Mouse (Mus musculus) ES-E14 (cell line): ENCODE results near the gene Nsun4. TPM values are rescaled to one million over a fixed set of nuclear protein-coding genes. Genes with fewer than 3 reads are reported as not detected.

Experiments
- DNase-seq: peaks from one replicate; pipeline ENCODE4 v3.0.0-alpha.2; 2013; ENCODE audit warnings: low read depth, low spot score
- H3K27ac ChIP-seq: 2 replicates; pipeline ENCODE4 v1.5.1; 2012; ENCODE audit warnings: low read depth, mild to moderate bottlenecking, low read length, moderate library complexity, mixed read lengths; ENCODE audit not compliant: poor library complexity, insufficient read depth, severe bottlenecking
- H3K36me3 ChIP-seq: 2 replicates; pipeline ENCODE4 v1.6.1; 2012; ENCODE audit warnings: mild to moderate bottlenecking, low read length, moderate library complexity, mixed read lengths; ENCODE audit not compliant: control insufficient read depth, poor library complexity, insufficient read depth, severe bottlenecking
- H3K4me1 ChIP-seq, 2 experiments: fragments of 150-350 bp in 1 of 2; sonication (generic) in 1 of 2; 2 replicates each; pipeline ENCODE4 v1.6.1; 2012; ENCODE audit warnings: low read length in 2 of 2, mild to moderate bottlenecking in 1 of 2, mixed read lengths in 1 of 2; ENCODE audit not compliant: control insufficient read depth in 2 of 2, insufficient read depth in 2 of 2, poor library complexity in 1 of 2
- H3K4me3 ChIP-seq, 2 experiments: fragments of 150-350 bp in 1 of 2; sonication (generic) in 1 of 2; 2 replicates each; pipeline ENCODE4 v1.5.1; 2012; ENCODE audit warnings: low read length in 2 of 2, low read depth in 1 of 2, mild to moderate bottlenecking in 1 of 2, mixed read lengths in 1 of 2; ENCODE audit not compliant: insufficient read depth in 1 of 2, poor library complexity in 1 of 2, severe bottlenecking in 1 of 2
- H3K9ac ChIP-seq: 2 replicates; pipeline ENCODE4 v1.6.1; 2012; ENCODE audit warnings: low read depth, mild to moderate bottlenecking, low read length, mixed read lengths; ENCODE audit not compliant: poor library complexity, insufficient read depth, severe bottlenecking
- H3K9me3 ChIP-seq: fragments of 150-350 bp; sonication (generic); 2 replicates; pipeline ENCODE4 v1.6.1; 2012; ENCODE audit warnings: low read depth, mild to moderate bottlenecking, low read length; ENCODE audit not compliant: control insufficient read depth, insufficient read depth
- CHD2 ChIP-seq: IDR thresholded peaks from 2 replicates; pipeline ENCODE4 v1.6.1; 2014; ENCODE audit warnings: mild to moderate bottlenecking, low read depth, low read length, inconsistent platforms
- HCFC1 ChIP-seq: IDR thresholded peaks from 2 replicates; pipeline ENCODE4 v1.6.1; 2012; ENCODE audit warnings: low read length, inconsistent platforms, borderline replicate concordance; ENCODE audit not compliant: insufficient read depth
- MAFK ChIP-seq: IDR thresholded peaks from 2 replicates; pipeline ENCODE4 v1.6.1; 2014; ENCODE audit warnings: mild to moderate bottlenecking, low read depth, low read length, inconsistent platforms; ENCODE audit not compliant: insufficient read depth
- ZC3H11A ChIP-seq: IDR thresholded peaks from 2 replicates; pipeline ENCODE4 v1.6.1; 2012; ENCODE audit warnings: low read depth, mild to moderate bottlenecking, inconsistent platforms, low read length, borderline replicate concordance
- ZNF384 ChIP-seq: IDR thresholded peaks from 2 replicates; pipeline ENCODE4 v1.6.1; 2012; ENCODE audit warnings: low read depth, low read length, inconsistent platforms
- in situ Hi-C, 2 experiments: fragments of 600-800 bp; cut with MboI; formaldehyde crosslinking; loops; one replicate each; pipeline ENCODE4 v1.15.1; 2025; ENCODE audit warnings: low sequenced_read_pairs in 2 of 2, inconsistent platforms in 1 of 2; ENCODE audit not compliant: unreplicated experiment in 2 of 2
- total RNA-seq: library from RNA; depleted of rRNA; stranded (reverse); fragments of 300-350 nt; gene quantifications from 2 replicates; pipeline ENCODE4 v1.2.3, GENCODE M21; 2012

Gene Nsun4
- total RNA-seq, 1 experiment: 24.8 TPM

DNA sequence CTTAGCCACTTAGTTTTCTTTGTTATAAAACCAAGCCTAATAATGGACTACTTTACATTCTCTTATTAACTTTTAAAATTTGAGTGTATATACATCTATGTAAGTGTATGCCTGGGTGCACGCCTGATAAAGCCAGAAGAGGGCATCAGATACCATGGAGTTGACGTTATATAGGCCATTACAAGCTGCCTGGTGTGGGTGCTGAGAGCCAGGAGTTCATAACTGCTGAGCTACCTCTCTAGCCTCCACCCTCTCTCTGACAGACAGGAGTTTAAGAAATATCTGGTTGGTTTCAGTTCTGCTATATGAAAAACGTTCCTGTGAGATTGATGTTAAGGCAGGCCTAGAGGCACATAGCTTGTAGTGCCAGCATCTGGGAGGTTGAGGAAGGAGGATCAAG, 11.5 kb downstream of the Nsun4 start:
- no peak overlapping the region for H3K9ac ChIP-seq
- H3K4me3 ChIP-seq: no peak overlapping the region
- in situ Hi-C loops: no loop called here
- H3K27ac ChIP-seq: no peak overlapping the region
- no peak for DNase-seq
- no peaks in the 10 kb centered on the region; the same call in 1 of the 2 replicates for H3K36me3 ChIP-seq
- TF ChIP-seq CHD2: no peak
- no peak for TF ChIP-seq MAFK
- no peak for TF ChIP-seq HCFC1
- no peak for TF ChIP-seq ZC3H11A
- no peak for TF ChIP-seq ZNF384
- no peaks in the 10 kb centered on the region for H3K9me3 ChIP-seq
- H3K4me1 ChIP-seq: no peaks in the 10 kb centered on the region

- no peak overlapping the region for H3K4me3 ChIP-seq
- in situ Hi-C loops: no loop called here
- DNase-seq: no peak
- H3K9ac ChIP-seq: no peak overlapping the region
- H3K27ac ChIP-seq: no peak overlapping the region
- TF ChIP-seq MAFK: no peak
- TF ChIP-seq ZNF384: no peak
- TF ChIP-seq CHD2: no peak
- TF ChIP-seq ZC3H11A: no peak
- TF ChIP-seq HCFC1: no peak
- H3K4me1 ChIP-seq: no peaks in the 10 kb centered on the region
- H3K9me3 ChIP-seq: no peaks in the 10 kb centered on the region
- H3K36me3 ChIP-seq: peaks cover 2% of the 10 kb centered on the region
Observed at GRCm38 (mm10) chr4:116040466-116040865, 13.2 kb downstream of the Nsun4 start.

- in situ Hi-C loops: no loop called here
- H3K4me1 ChIP-seq: no peaks in the 10 kb centered on the region
- H3K4me3 ChIP-seq: no peak overlapping the region
- no peak for TF ChIP-seq MAFK
- TF ChIP-seq ZC3H11A: no peak
- TF ChIP-seq HCFC1: no peak
- no peak for TF ChIP-seq ZNF384
- TF ChIP-seq CHD2: no peak
- DNase-seq: no peak
- H3K36me3 ChIP-seq: peaks cover 8% of the 10 kb centered on the region
- no peak overlapping the region for H3K27ac ChIP-seq
- H3K9me3 ChIP-seq: no peaks in the 10 kb centered on the region
- no peak overlapping the region for H3K9ac ChIP-seq
Observed at GRCm38 (mm10) chr4:116033374-116033773, 20.3 kb downstream of the Nsun4 start.

- Histone ChIP-seq H3K36me3 (peaks cover 8% of the 10 kb centered on the region), H3K9ac (no peak overlapping the region), H3K9me3 (no peaks in the 10 kb centered on the region), H3K4me1 (no peaks in the 10 kb centered on the region), H3K27ac (no peak overlapping the region), H3K4me3 (no peak overlapping the region)
- no peak for DNase-seq
- TF ChIP-seq ZC3H11A: no peak
- no peak for TF ChIP-seq HCFC1
- no peak for TF ChIP-seq ZNF384
- in situ Hi-C loops: no loop called here
Observed at GRCm38 (mm10) chr4:116032906-116033305, 20.8 kb downstream of the Nsun4 start.

- no peaks in the 10 kb centered on the region for H3K9me3 ChIP-seq
- TF ChIP-seq ZNF384: no peak
- TF ChIP-seq HCFC1: no peak
- TF ChIP-seq ZC3H11A: no peak
- TF ChIP-seq CHD2: no peak
- TF ChIP-seq MAFK: no peak
- H3K4me1 ChIP-seq: peaks cover 0 to 4% of the 10 kb centered on the region in 2 experiments; a peak in 1 of 4 replicates
- peak within 1 kb of the TSS; percentile 80 to 96 for H3K4me3 ChIP-seq
- in situ Hi-C loops: no loop called here
- H3K36me3 ChIP-seq: no peaks in the 10 kb centered on the region
- DNase-seq: peak; percentile 12
- H3K9ac ChIP-seq: peak within 1 kb of the TSS; percentile 72
- H3K27ac ChIP-seq: no peak within 1 kb of the TSS
Observed at GRCm38 (mm10) chr4:116017902-116018746, 35.6 kb downstream of the Nsun4 start, which contains the start of gene Faah. Faah (minus strand) TSS chr4:116017926.
